Mouse (Mus musculus) hindbrain, embryonic 15.5 days (tissue): ENCODE data around the gene Bahcc1. TPM values are rescaled to one million over a fixed set of nuclear protein-coding genes. Genes with fewer than 3 reads are reported as not detected.
A peak's percentile ranks its signal among the peaks of the same experiment; 100 is the strongest.

ENCODE experiments used
- ATAC-seq: fragments of 200-750 bp; cut with Nextera tagmentation; 2 replicates; pipeline ENCODE4 v1.8.0; 2017; ENCODE audit warnings: low read depth, moderate number of reproducible peaks, moderate TSS enrichment; ENCODE audit not compliant: low FRiP score
- H3K27ac ChIP-seq: fragments of 300-500 bp; sonication (generic); replicated peaks from 2 replicates; pipeline ENCODE4 v1.5.1; 2015; ENCODE audit warnings: mild to moderate bottlenecking, inconsistent platforms
- H3K27me3 ChIP-seq: fragments of 300-500 bp; sonication (generic); 2 replicates; pipeline ENCODE4 v1.6.1; 2015; ENCODE audit warnings: control low read depth, inconsistent platforms
- H3K36me3 ChIP-seq: fragments of 300-500 bp; sonication (generic); 2 replicates; pipeline ENCODE4 v1.6.1; 2015; ENCODE audit warnings: control low read depth, inconsistent platforms
- H3K4me1 ChIP-seq: fragments of 300-500 bp; sonication (generic); replicated peaks from 2 replicates; pipeline ENCODE4 v1.6.1; 2015; ENCODE audit warnings: control low read depth, inconsistent platforms
- H3K4me2 ChIP-seq: fragments of 300-500 bp; sonication (generic); 2 replicates; pipeline ENCODE4 v1.6.1; 2015; ENCODE audit warnings: moderate library complexity, mild to moderate bottlenecking, inconsistent platforms
- H3K4me3 ChIP-seq: fragments of 300-500 bp; sonication (generic); 2 replicates; pipeline ENCODE4 v1.5.1; 2015; ENCODE audit warnings: mild to moderate bottlenecking, inconsistent platforms
- H3K9ac ChIP-seq: fragments of 300-500 bp; sonication (generic); 2 replicates; pipeline ENCODE4 v1.6.1; 2015; ENCODE audit warnings: inconsistent platforms
- H3K9me3 ChIP-seq: fragments of 300-500 bp; sonication (generic); 2 replicates; pipeline ENCODE4 v1.6.1; 2016; ENCODE audit warnings: control low read depth, inconsistent platforms
- WGBS: fragments of 180-500 bp; shearing (Covaris S2); methylation state at CpG from one replicate; pipeline ENCODE4 v1.1.7; 2015; 5-methylcytosine and 5-hydroxymethylcytosine counted together
- polyA plus RNA-seq: library from polyadenylated mRNA; unstranded; fragments of >200 nt; fragmentation: Nextera tagmentation; extraction: Ambion mirVana; gene quantifications from 2 replicates; pipeline ENCODE4 v1.2.1, GENCODE M21; 2015

The Bahcc1 gene
- polyA plus RNA-seq, 1 experiment from 2014 or later = 11.5 TPM

- Histone ChIP-seq H3K4me3 (peak overlapping the region; percentile 14), H3K9me3 (no peaks in the 10 kb centered on the region), H3K4me2 (peak overlapping the region; percentile 52), H3K9ac (peak overlapping the region; percentile 39), H3K27me3 (no peaks in the 10 kb centered on the region), H3K36me3 (no peaks in the 10 kb centered on the region), H3K4me1 (peaks cover 72% of the 10 kb centered on the region), H3K27ac (peak overlapping the region; percentile 54)
- no peak for ATAC-seq
- WGBS = 14% methylated on average over 36 of the region's 36 CpGs
These were observed 7.2 kb upstream of the Bahcc1 start for GRCm38 (mm10) chr11:120225256-120226195.

GRCm38 (mm10) chr11:120226421-120227280 lies 6.1 kb upstream of the Bahcc1 start:
- peaks cover 72% of the 10 kb centered on the region for H3K4me1 ChIP-seq
- no peaks in the 10 kb centered on the region for H3K27me3 ChIP-seq
- peak overlapping the region; percentile 21; the same call in 1 of the 2 replicates for H3K4me2 ChIP-seq
- 70% methylated on average over 12 of the region's 12 CpGs for whole genome bisulfite sequencing
- no peaks in the 10 kb centered on the region for H3K36me3 ChIP-seq
- no peak overlapping the region for H3K9ac ChIP-seq
- no peak for ATAC-seq
- no peak overlapping the region for H3K4me3 ChIP-seq
- peak overlapping the region; percentile 95; the same call in 1 of the 2 replicates for H3K27ac ChIP-seq
- no peaks in the 10 kb centered on the region for H3K9me3 ChIP-seq

DNA sequence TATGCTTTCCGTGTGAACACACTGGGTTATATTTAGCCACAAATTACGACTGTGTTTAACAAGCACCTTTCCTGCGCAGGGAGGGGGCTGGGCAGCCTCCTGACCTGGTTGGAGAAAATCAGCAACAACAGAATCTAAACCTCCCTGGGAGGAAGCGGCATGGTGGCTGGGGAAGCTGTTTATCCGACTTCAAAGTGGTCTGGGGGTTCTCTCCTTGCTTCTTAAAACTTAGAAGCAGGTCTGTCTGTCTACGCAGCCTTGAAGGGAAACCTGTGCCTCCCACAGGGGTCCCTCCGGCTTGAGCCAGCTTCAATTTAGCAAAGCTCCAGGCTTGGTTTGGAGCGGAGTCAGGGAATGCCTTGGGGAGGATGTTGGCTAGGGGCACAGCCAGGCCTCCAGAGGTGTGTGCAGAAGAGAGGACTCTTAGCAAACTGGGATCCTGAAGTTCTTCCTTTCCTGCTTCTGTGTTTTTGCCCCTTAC lies 5.1 kb upstream of the Bahcc1 start:
- Histone ChIP-seq H3K9me3 (no peaks in the 10 kb centered on the region), H3K9ac (no peak overlapping the region), H3K36me3 (no peaks in the 10 kb centered on the region), H3K4me1 (peaks cover 81% of the 10 kb centered on the region), H3K27ac (peak overlapping the region; percentile 95), H3K4me3 (no peak overlapping the region), H3K27me3 (no peaks in the 10 kb centered on the region), H3K4me2 (peak overlapping the region; percentile 21; the same call in 1 of the 2 replicates)
- no peak for ATAC-seq
- 38% methylated on average over 8 of the region's 8 CpGs for WGBS

- no peaks in the 10 kb centered on the region for H3K36me3 ChIP-seq
- 47% methylated on average over 9 of the region's 9 CpGs for WGBS
- ATAC-seq = no peak
- no peaks in the 10 kb centered on the region for H3K9me3 ChIP-seq
- H3K9ac ChIP-seq = peak overlapping the region; percentile 96; the same call in 1 of the 2 replicates
- H3K27ac ChIP-seq = peak overlapping the region; percentile 95
- no peaks in the 10 kb centered on the region for H3K27me3 ChIP-seq
- H3K4me3 ChIP-seq = peak overlapping the region; percentile 82
- peak overlapping the region; percentile 95 for H3K4me2 ChIP-seq
- H3K4me1 ChIP-seq = peaks cover 80% of the 10 kb centered on the region
These were observed 4.4 kb upstream of the Bahcc1 start for GRCm38 (mm10) chr11:120228116-120228890.

DNA sequence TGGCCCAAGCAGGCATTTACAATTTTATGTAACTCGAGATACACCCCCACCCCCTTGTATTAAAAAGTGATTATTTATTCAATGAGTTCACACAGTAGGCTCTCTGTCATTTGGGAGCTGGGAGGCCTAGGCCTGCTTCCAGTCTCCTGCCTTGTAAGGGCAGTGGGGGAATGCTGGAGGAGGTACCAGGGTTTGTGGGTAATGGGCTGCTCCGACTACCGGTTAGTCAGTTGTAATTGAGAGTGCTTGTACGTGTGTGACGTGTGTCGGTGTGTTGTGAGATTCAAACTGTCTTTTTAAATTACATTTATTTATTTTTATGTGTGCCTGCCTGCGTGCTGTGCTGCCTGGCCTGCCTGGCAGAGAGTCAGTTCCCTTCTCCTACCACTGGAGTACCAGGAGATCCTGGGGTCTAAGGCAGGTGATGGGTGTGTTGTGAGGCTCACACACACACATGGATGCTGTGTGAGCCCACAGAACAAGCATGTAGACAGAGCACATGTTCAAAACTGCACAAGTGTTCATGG lies 3.8 kb upstream of the Bahcc1 start:
- Histone ChIP-seq H3K9ac (peak overlapping the region; percentile 96), H3K4me2 (peak overlapping the region; percentile 95), H3K4me1 (peaks cover 73% of the 10 kb centered on the region), H3K27ac (peak overlapping the region; percentile 95), H3K27me3 (no peaks in the 10 kb centered on the region), H3K4me3 (peak overlapping the region; percentile 82), H3K36me3 (no peaks in the 10 kb centered on the region), H3K9me3 (no peaks in the 10 kb centered on the region)
- WGBS = 14% methylated on average over 7 of the region's 7 CpGs
- ATAC-seq = no peak

DNA sequence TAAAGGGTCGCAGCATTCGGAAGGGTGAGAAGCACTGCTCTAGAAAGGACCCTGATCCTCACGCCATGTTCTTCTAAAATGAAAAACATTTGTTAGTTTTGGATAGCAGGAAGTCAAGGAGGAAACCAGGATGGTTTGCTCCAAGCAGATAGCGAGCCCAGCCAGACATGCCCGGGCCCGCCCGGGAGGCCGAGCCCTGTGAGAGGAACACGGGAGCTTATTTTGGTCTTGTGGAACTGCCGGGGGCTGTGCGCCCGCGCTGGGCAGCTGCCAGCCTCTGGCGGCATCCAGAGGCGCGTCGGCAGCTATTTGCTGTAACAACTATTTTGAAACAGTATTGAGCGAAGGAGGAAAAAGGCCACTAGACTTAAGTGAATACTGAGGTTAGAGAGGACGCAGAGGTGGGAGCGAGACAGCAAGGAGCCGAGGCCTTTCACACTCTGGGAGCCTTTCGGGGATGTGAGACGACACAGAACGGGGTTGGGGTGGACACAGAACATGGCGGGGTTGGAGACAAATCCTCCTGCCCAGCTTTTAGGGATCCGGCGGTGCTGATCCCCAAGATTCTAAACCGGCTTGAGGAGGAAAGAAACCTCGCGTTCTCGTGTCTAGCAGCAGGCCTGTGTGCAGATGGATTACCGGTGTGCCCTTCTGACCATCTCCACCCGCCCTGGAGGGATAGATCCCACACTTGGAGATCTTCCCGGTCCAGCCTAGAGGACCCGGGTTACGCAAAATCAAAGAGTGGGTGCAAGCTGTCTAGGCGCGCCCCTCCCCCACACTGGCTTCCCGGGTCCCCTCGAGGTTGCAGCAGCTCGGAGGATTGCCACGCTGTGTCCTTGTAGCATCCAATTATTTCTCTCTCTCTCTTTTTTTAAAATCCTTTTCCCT lies 2.6 kb upstream of the Bahcc1 start:
- 2% methylated on average over 42 of the region's 42 CpGs for WGBS
- Histone ChIP-seq H3K27ac (peak overlapping the region; percentile 95), H3K4me2 (peak overlapping the region; percentile 95), H3K9ac (peak overlapping the region; percentile 96), H3K9me3 (no peaks in the 10 kb centered on the region), H3K4me3 (peak overlapping the region; percentile 82), H3K27me3 (no peaks in the 10 kb centered on the region), H3K36me3 (no peaks in the 10 kb centered on the region), H3K4me1 (peaks cover 62% of the 10 kb centered on the region)
- no peak for ATAC-seq

DNA sequence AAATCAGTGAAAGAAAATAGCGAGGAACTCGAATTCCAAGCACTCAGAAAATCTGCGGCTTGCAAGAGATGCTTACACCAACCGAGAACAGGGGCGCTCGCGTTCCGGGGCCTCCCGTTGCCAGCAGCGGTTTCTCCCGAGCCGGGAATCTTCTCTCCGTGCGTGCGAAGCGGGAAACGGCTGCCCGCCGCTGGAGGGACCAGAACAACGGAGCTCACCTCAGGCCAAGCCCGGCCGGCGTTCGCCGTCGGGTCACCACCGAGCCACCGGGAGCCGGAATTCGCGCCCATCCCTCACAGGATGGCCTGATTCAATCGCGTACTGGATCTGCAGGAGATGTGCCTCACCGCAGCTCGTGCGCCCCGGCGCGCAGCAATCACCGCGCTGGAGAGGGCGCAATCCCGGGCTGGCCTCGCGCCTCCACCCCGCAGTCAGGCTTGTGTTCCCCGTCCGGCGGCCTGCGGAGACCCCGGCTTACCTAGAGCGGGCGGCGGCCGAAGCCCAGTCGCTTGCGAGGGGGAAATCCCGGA lies 1.8 kb upstream of the Bahcc1 start:
- ATAC-seq = no peak
- H3K9ac ChIP-seq = peak overlapping the region; percentile 96
- H3K27ac ChIP-seq = peak overlapping the region; percentile 95
- peak overlapping the region; percentile 82 for H3K4me3 ChIP-seq
- no peaks in the 10 kb centered on the region for H3K27me3 ChIP-seq
- WGBS = under 1% methylated on average over 52 of the region's 58 CpGs
- H3K9me3 ChIP-seq = no peaks in the 10 kb centered on the region
- peak overlapping the region; percentile 95 for H3K4me2 ChIP-seq
- no peaks in the 10 kb centered on the region for H3K36me3 ChIP-seq
- H3K4me1 ChIP-seq = peaks cover 54% of the 10 kb centered on the region

DNA sequence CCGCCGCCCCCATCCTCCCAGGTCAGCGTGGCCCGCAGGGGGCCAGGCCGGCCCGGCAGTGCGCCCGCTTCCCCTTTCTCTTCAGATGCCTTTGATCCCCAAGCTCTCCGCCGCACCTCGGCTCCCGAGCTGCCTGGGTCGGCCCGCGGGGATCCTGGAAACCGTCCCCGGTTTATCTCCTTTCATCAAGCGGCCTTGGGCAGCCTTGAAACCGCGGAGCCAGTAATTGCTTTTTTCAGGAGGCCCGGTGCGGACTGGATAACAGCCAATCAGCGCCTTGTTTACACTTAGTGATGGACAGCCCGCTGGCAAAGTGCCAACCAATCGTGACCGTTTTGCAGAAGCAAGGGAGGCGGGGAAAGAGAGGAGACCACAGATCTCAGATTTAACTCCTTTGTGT lies 1.4 kb upstream of the Bahcc1 start:
- peaks cover 49% of the 10 kb centered on the region for H3K4me1 ChIP-seq
- H3K4me2 ChIP-seq = peak overlapping the region; percentile 95
- peak overlapping the region; percentile 82 for H3K4me3 ChIP-seq
- H3K36me3 ChIP-seq = no peaks in the 10 kb centered on the region
- H3K27me3 ChIP-seq = no peaks in the 10 kb centered on the region
- H3K27ac ChIP-seq = peak overlapping the region; percentile 95
- WGBS = 0% methylated on average over 27 of the region's 27 CpGs
- ATAC-seq = peak; percentile 71
- H3K9ac ChIP-seq = peak overlapping the region; percentile 96
- no peaks in the 10 kb centered on the region for H3K9me3 ChIP-seq

DNA sequence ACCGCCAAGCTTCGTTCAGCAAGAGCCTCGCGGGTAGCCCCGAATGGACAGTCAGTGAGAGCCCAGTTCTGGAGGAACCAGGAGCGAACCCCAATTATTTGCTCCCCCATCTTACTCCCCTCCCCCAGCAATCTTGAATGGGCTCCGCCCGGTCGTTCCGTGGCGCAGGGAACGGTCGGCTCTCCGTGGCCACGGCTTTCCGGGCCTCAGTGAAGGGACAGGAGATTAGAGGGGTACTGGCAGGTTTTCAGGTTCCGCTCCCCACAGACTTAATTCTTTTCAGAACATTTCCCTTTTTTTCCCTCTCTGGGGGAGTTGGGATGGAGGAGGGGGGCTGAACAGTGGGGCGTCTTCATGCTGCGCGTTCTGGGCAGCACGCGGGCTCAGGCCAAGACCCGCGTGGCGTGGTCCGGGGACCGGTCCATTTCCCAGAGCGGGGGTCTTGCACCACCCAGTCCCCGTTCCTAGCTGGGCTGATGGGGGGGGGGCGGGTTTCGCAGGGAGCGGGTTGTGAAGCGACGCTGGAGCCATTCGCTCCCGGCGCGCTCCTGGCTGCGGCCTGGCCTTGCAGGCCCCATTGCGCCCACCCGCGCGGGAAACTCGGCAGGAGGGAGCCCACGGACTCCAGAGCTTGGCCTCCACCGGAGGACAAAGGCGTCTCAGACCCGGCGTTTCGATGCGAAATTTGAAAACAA lies 841 bp downstream of the Bahcc1 start:
- Histone ChIP-seq H3K27me3 (no peaks in the 10 kb centered on the region), H3K27ac (peak overlapping the region; percentile 95), H3K9ac (peak overlapping the region; percentile 98), H3K4me2 (peak overlapping the region; percentile 95), H3K4me3 (peak overlapping the region; percentile 82), H3K4me1 (peaks cover 36% of the 10 kb centered on the region), H3K9me3 (no peaks in the 10 kb centered on the region), H3K36me3 (no peaks in the 10 kb centered on the region)
- WGBS = 0% methylated on average over 51 of the region's 51 CpGs
- no peak for ATAC-seq
